Mouse (Mus musculus) liver, adult 2 months (tissue): ENCODE measurements at regions not wholly inside any gene's neighbourhood (a gene's known extent, or its start where the extent isn't known, plus 50 kb on each side); places are given as distances from the start of the nearest gene placed in this dataset.

Experiments used
- CTCF ChIP-seq: fragments of 200-500 bp; IDR thresholded peaks from 2 replicates; pipeline ENCODE4 v1.5.1; 2011; ENCODE audit warnings: low read depth, low read length, control low read depth
- POLR2A ChIP-seq: fragments of 200-500 bp; IDR thresholded peaks from 2 replicates; pipeline ENCODE4 v1.6.1; 2011; ENCODE audit warnings: low read length, control low read depth; ENCODE audit not compliant: insufficient read depth; ENCODE audit errors: extremely low read depth

- TF ChIP-seq POLR2A (no peak), CTCF (no peak)
These were observed 51.1 kb upstream of the Smco4 start for GRCm38 (mm10) chr9:15442131-15442530.
